9 mouse cellular contexts compared by ENCODE assay signal in the genomic region with DNA sequence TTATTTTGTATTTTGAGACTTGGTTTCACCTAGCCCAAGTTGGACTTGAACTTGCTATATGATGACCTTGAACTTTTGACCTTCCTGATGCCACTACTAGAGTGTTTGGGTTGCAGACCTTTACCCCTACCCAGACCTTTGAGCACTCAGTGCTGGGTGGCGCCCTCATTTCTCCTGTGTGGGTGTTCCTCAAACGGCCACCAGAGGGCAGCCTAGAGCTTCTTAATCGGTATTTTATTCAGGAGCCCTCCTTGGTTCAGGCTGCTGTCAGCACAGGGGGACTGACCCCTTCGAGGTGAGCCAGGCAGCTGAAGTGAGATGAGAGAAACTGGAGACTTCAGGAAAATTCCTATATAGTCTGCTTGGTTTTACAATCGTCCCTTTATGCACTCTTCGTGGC. TPM values are rescaled to one million over a fixed set of nuclear protein-coding genes. Genes with fewer than 3 reads are reported as not detected.
DNase-seq lines count a peak whose midpoint lies in the region; ATAC-seq and TF ChIP-seq lines count a peak whose summit lies in the region.
"Had no signal": no experiment of that assay in that cellular context is flagged by ENCODE, and none has a peak within 500 bp of the region (broad histone marks: within the 10 kb centered on the region; RNA-seq: fewer than 3 reads in every experiment).

No protein-coding gene starts in this region.

- H3K36me3 ChIP-seq in forebrain, embryonic 10.5 days (replicated peaks): no peaks in the 10 kb centered on the region
- H3K36me3 ChIP-seq in forebrain, embryonic 12.5 days (replicated peaks): no peaks in the 10 kb centered on the region
- no peaks in the 10 kb centered on the region for H3K36me3 ChIP-seq in embryonic facial prominence, embryonic 11.5 days (replicated peaks; ENCODE audit: control insufficient read depth, insufficient read depth, low read depth, low read length)
- no peaks in the 10 kb centered on the region for H3K36me3 ChIP-seq in kidney, adult 2 months (ENCODE audit: control insufficient read depth, insufficient read depth, low read length)
- H3K36me3 ChIP-seq in lung, embryonic 16.5 days (ENCODE audit: control insufficient read depth, insufficient read depth, low read length): no peaks in the 10 kb centered on the region

- DNase-seq in forebrain, embryonic 10.5 days (ENCODE audit: extremely low spot score, low spot score): peak; percentile 62
- peak; percentile 57 for DNase-seq in 416B (ENCODE audit: low read depth)
- DNase-seq in adrenal gland, postnatal 36 days: peak; percentile 37 to 53
- peak; percentile 72 for DNase-seq in embryonic facial prominence, embryonic 11.5 days (ENCODE audit: low spot score)
- DNase-seq in kidney, adult 2 months: peak; percentile 59
- peak; percentile 51 for DNase-seq in retina, postnatal 7 days (ENCODE audit: low read depth, low spot score)

- H3K27ac ChIP-seq in forebrain, embryonic 10.5 days: no peak overlapping the region
- H3K27ac ChIP-seq in forebrain, embryonic 12.5 days: no peak overlapping the region
- H3K27ac ChIP-seq in embryonic facial prominence, embryonic 11.5 days (replicated peaks; ENCODE audit: low read depth, low read length): no peak overlapping the region
- H3K27ac ChIP-seq in kidney, adult 2 months (ENCODE audit: insufficient read depth, low read depth, low read length): no peak overlapping the region
- H3K27ac ChIP-seq in lung, embryonic 16.5 days (ENCODE audit: low read length): no peak overlapping the region

- TF ChIP-seq POLR2A in kidney, adult 2 months (IDR thresholded peaks at IDR 0.05; ENCODE audit: low read depth, low read length): no peak

- no peak overlapping the region for H3K4me3 ChIP-seq in forebrain, embryonic 10.5 days
- no peak overlapping the region for H3K4me3 ChIP-seq in forebrain, embryonic 12.5 days (replicated peaks)
- H3K4me3 ChIP-seq in embryonic facial prominence, embryonic 11.5 days (ENCODE audit: low read depth, low read length): no peak overlapping the region
- no peak overlapping the region for H3K4me3 ChIP-seq in kidney, adult 2 months (ENCODE audit: insufficient read depth, low read depth, low read length)
- H3K4me3 ChIP-seq in lung, embryonic 16.5 days (ENCODE audit: low read length): no peak overlapping the region

- TF ChIP-seq CTCF in kidney, adult 2 months (conservative IDR thresholded peaks at IDR 0.05; ENCODE audit: insufficient read depth, insufficient read length, low read depth, low read length): peak; percentile 66

- no peak overlapping the region for H3K9ac ChIP-seq in forebrain, embryonic 12.5 days
- no peak overlapping the region for H3K9ac ChIP-seq in embryonic facial prominence, embryonic 11.5 days (replicated peaks; ENCODE audit: low read length)
- H3K9ac ChIP-seq in lung, embryonic 16.5 days (ENCODE audit: low read length): no peak overlapping the region

- no peaks in the 10 kb centered on the region for H3K27me3 ChIP-seq in forebrain, embryonic 10.5 days (ENCODE audit: poor library complexity, severe bottlenecking)
- H3K27me3 ChIP-seq in forebrain, embryonic 12.5 days: no peaks in the 10 kb centered on the region
- no peaks in the 10 kb centered on the region for H3K27me3 ChIP-seq in embryonic facial prominence, embryonic 11.5 days (ENCODE audit: control insufficient read depth, insufficient read depth, low read length)
- H3K27me3 ChIP-seq in kidney, adult 2 months (replicated peaks; ENCODE audit: control insufficient read depth, insufficient read depth, low read length): no peaks in the 10 kb centered on the region
- H3K27me3 ChIP-seq in lung, embryonic 16.5 days (ENCODE audit: control insufficient read depth, insufficient read depth, low read depth, low read length): no peaks in the 10 kb centered on the region

- no peak for ATAC-seq in forebrain, embryonic 12.5 days (ENCODE audit: low FRiP score)
- ATAC-seq in embryonic facial prominence, embryonic 11.5 days (replicated peaks; ENCODE audit: insufficient number of reproducible peaks, low FRiP score, low TSS enrichment, low read depth): peak; percentile 50; the same call in 1 of the 2 replicates
- 0 out of 2 replicates have a peak, but pooled peaks have one; percentile 11 for ATAC-seq in lung, embryonic 16.5 days (ENCODE audit: low read depth)

- no peaks in the 10 kb centered on the region for H3K9me3 ChIP-seq in forebrain, embryonic 10.5 days
- no peaks in the 10 kb centered on the region for H3K9me3 ChIP-seq in forebrain, embryonic 12.5 days
- no peaks in the 10 kb centered on the region for H3K9me3 ChIP-seq in embryonic facial prominence, embryonic 11.5 days (replicated peaks; ENCODE audit: control insufficient read depth, low read length)
- H3K9me3 ChIP-seq in lung, embryonic 16.5 days (ENCODE audit: control insufficient read depth, low read length): no peaks in the 10 kb centered on the region

- no peak overlapping the region for H3K4me2 ChIP-seq in forebrain, embryonic 12.5 days
- no peak overlapping the region for H3K4me2 ChIP-seq in embryonic facial prominence, embryonic 11.5 days (ENCODE audit: low read depth, low read length)
- no peak overlapping the region for H3K4me2 ChIP-seq in lung, embryonic 16.5 days (ENCODE audit: low read depth, low read length)

- peaks cover 28% of the 10 kb centered on the region for H3K4me1 ChIP-seq in forebrain, embryonic 10.5 days
- peaks cover 17% of the 10 kb centered on the region for H3K4me1 ChIP-seq in forebrain, embryonic 12.5 days
- H3K4me1 ChIP-seq in embryonic facial prominence, embryonic 11.5 days (ENCODE audit: control insufficient read depth, insufficient read depth, low read length): no peaks in the 10 kb centered on the region
- 0 out of 2 replicates have a peak, but pooled peaks cover 4% of the 10 kb centered on the region for H3K4me1 ChIP-seq in kidney, adult 2 months (ENCODE audit: control insufficient read depth, insufficient read depth, low read length)
- H3K4me1 ChIP-seq in lung, embryonic 16.5 days (replicated peaks; ENCODE audit: control insufficient read depth, insufficient read depth, low read length): peaks cover 9% of the 10 kb centered on the region

- WGBS in forebrain, embryonic 10.5 days: 35% methylated on average over 6 of the region's 6 CpGs
- WGBS in forebrain, embryonic 12.5 days: 32% methylated on average over 6 of the region's 6 CpGs
- WGBS in embryonic facial prominence, embryonic 11.5 days: 42% methylated on average over 6 of the region's 6 CpGs
- 34% methylated on average over 6 of the region's 6 CpGs for WGBS in kidney, adult 2 months
- 33% methylated on average over 6 of the region's 6 CpGs for WGBS in lung, embryonic 16.5 days

RNA-seq across cellular contexts. Expression of a gene that starts 7.2 kb away (rescaled TPM):
- polyA plus RNA-seq in forebrain, embryonic 10.5 days (2016; fragmentation: Nextera tagmentation; extraction: Ambion mirVana): not detected in 2 replicates
- not detected in 2 replicates for polyA plus RNA-seq in forebrain, embryonic 12.5 days (2016; fragmentation: Nextera tagmentation; extraction: Ambion mirVana)
- total RNA-seq in adrenal gland, postnatal 36 days (2021): 1 to 10 TPM in 1 of 2 experiments, under 1 TPM in 1; 0.56 to 1.4 TPM
- polyA plus RNA-seq in embryonic facial prominence, embryonic 11.5 days (2014; fragmentation: Nextera tagmentation; extraction: Ambion mirVana): not detected in 2 replicates
- 0.67 and 1.3 TPM in 2 replicates for polyA plus RNA-seq in kidney, adult 2 months (2012; rRNA removed)
- polyA plus RNA-seq in lung, embryonic 16.5 days (2015; fragmentation: Nextera tagmentation; extraction: Ambion mirVana): 0.05 and 0.13 TPM in 2 replicates

RNA-seq across cellular contexts. Expression of a gene that starts 11.7 kb away (rescaled TPM):
- 2.2 and 2.6 TPM in 2 replicates for polyA plus RNA-seq in forebrain, embryonic 10.5 days (2016; fragmentation: Nextera tagmentation; extraction: Ambion mirVana)
- 1.1 and 1.5 TPM in 2 replicates for polyA plus RNA-seq in forebrain, embryonic 12.5 days (2016; fragmentation: Nextera tagmentation; extraction: Ambion mirVana)
- not detected for total RNA-seq in adrenal gland, postnatal 36 days (2021)
- 0.60 and 1.0 TPM in 2 replicates for polyA plus RNA-seq in embryonic facial prominence, embryonic 11.5 days (2014; fragmentation: Nextera tagmentation; extraction: Ambion mirVana)
- polyA plus RNA-seq in kidney, adult 2 months (2012; rRNA removed): 0.19 and 0.38 TPM in 2 replicates
- 0.69 and 0.79 TPM in 2 replicates for polyA plus RNA-seq in lung, embryonic 16.5 days (2015; fragmentation: Nextera tagmentation; extraction: Ambion mirVana)

RNA-seq across cellular contexts. Expression of a gene that starts 22.6 kb away (rescaled TPM):
- polyA plus RNA-seq in forebrain, embryonic 10.5 days (2016; fragmentation: Nextera tagmentation; extraction: Ambion mirVana): not detected in 2 replicates
- not detected in 2 replicates for polyA plus RNA-seq in forebrain, embryonic 12.5 days (2016; fragmentation: Nextera tagmentation; extraction: Ambion mirVana)
- not detected for total RNA-seq in adrenal gland, postnatal 36 days (2021)
- polyA plus RNA-seq in embryonic facial prominence, embryonic 11.5 days (2014; fragmentation: Nextera tagmentation; extraction: Ambion mirVana): not detected in 2 replicates
- polyA plus RNA-seq in kidney, adult 2 months (2012; rRNA removed): 0.07 and 0.08 TPM in 2 replicates
- polyA plus RNA-seq in lung, embryonic 16.5 days (2015; fragmentation: Nextera tagmentation; extraction: Ambion mirVana): 0.11 TPM in 1 of 2 replicates, not detected in the other
- total RNA-seq: layer of hippocampus, adult 18-20 months had no signal

RNA-seq across cellular contexts. Expression of a gene that starts 27.8 kb away (rescaled TPM):
- polyA plus RNA-seq in forebrain, embryonic 10.5 days (2016; fragmentation: Nextera tagmentation; extraction: Ambion mirVana): 21.6 and 26.1 TPM in 2 replicates
- 19.0 and 19.1 TPM in 2 replicates for polyA plus RNA-seq in forebrain, embryonic 12.5 days (2016; fragmentation: Nextera tagmentation; extraction: Ambion mirVana)
- 1 to 10 TPM; 7.5 to 9.3 TPM for total RNA-seq in adrenal gland, postnatal 36 days (2021)
- 11.4 and 11.8 TPM in 2 replicates for polyA plus RNA-seq in embryonic facial prominence, embryonic 11.5 days (2014; fragmentation: Nextera tagmentation; extraction: Ambion mirVana)
- polyA plus RNA-seq in kidney, adult 2 months (2012; rRNA removed): 6.9 and 7.5 TPM in 2 replicates
- polyA plus RNA-seq in lung, embryonic 16.5 days (2015; fragmentation: Nextera tagmentation; extraction: Ambion mirVana): 23.3 and 24.0 TPM in 2 replicates

RNA-seq across cellular contexts. Expression of a gene that starts 28.1 kb away (rescaled TPM):
- 52.2 and 57.1 TPM in 2 replicates for polyA plus RNA-seq in forebrain, embryonic 10.5 days (2016; fragmentation: Nextera tagmentation; extraction: Ambion mirVana)
- polyA plus RNA-seq in forebrain, embryonic 12.5 days (2016; fragmentation: Nextera tagmentation; extraction: Ambion mirVana): 53.4 and 59.0 TPM in 2 replicates
- total RNA-seq in adrenal gland, postnatal 36 days (2021): 10 to 100 TPM in 1 of 2 experiments, 1 to 10 TPM in 1; 8.3 to 10.0 TPM
- polyA plus RNA-seq in embryonic facial prominence, embryonic 11.5 days (2014; fragmentation: Nextera tagmentation; extraction: Ambion mirVana): 59.0 and 62.2 TPM in 2 replicates
- 5.6 and 6.0 TPM in 2 replicates for polyA plus RNA-seq in kidney, adult 2 months (2012; rRNA removed)
- polyA plus RNA-seq in lung, embryonic 16.5 days (2015; fragmentation: Nextera tagmentation; extraction: Ambion mirVana): 91.9 and 96.7 TPM in 2 replicates
